Mouse (Mus musculus) adrenal gland, adult 2 months (tissue): ENCODE data around the gene Myrfl. TPM values are rescaled to one million over a fixed set of nuclear protein-coding genes. Genes with fewer than 3 reads are reported as not detected.

Experiments
- DNase-seq: peaks from one replicate; pipeline ENCODE4 v3.0.0; 2021
- polyA plus RNA-seq: library from polyadenylated mRNA; depleted of rRNA; stranded (reverse); fragments of >200 nt; gene quantifications from 2 replicates; pipeline ENCODE4 v1.2.3, GENCODE M21; 2012; rRNA removed
- total RNA-seq, 2 experiments: library from RNA; stranded (reverse); gene quantifications; 2 replicates each; pipeline ENCODE4 v1.2.3; 2021

Gene Myrfl
- total and polyA plus RNA-seq, 3 experiments: 0.12 to 0.21 TPM; not detected in 1

DNA sequence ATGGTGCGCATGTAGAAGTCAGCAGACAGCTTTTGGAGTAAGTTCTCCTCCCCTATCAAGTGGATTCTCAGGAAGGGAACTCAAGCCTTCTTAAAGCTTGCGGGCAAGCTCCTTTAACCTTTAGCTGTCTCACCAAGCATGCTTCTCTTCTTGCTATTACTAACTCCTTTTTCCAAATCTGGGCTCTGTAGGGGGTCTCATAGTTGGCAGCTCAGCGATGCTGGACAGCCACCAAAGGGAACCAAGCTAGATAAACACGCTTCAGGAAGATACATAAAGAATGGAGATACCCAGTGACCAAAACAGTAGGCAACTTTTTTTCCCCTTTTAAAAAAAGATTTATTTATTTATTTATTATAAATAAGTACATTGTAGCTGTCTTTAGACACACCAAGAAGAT lies 136.9 kb downstream of the Myrfl start:
- no peak for DNase-seq

- DNase-seq: no peak
Measured at GRCm38 (mm10) chr10:116755881-116756581, 140.7 kb downstream of the Myrfl start.

- no peak for DNase-seq
Measured at GRCm38 (mm10) chr10:116754940-116755339, 141.8 kb downstream of the Myrfl start.

DNA sequence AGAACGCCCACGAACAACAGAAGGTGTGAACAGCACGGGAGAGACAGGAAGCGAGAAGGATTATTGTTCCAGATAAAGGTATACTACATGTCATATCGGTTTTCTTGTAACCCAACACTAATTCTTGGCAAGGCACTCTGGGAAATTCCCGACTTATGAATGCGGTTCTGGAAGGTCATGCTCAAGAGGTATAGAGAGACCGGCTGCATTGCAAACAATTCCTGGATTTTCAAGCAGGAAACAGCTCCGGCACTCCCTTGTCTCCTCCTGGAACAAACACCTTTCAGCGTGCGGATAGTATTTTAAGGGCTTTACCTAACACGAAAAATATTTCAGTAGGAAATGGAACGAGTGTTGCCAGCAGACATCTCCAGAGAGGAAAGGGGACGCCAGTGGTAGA lies 145.8 kb downstream of the Myrfl start:
- DNase-seq: no peak

- no peak for DNase-seq
Measured at GRCm38 (mm10) chr10:116750062-116750461, 146.7 kb downstream of the Myrfl start.

GRCm38 (mm10) chr10:116748681-116749080 lies 148.0 kb downstream of the Myrfl start:
- DNase-seq: no peak

DNA sequence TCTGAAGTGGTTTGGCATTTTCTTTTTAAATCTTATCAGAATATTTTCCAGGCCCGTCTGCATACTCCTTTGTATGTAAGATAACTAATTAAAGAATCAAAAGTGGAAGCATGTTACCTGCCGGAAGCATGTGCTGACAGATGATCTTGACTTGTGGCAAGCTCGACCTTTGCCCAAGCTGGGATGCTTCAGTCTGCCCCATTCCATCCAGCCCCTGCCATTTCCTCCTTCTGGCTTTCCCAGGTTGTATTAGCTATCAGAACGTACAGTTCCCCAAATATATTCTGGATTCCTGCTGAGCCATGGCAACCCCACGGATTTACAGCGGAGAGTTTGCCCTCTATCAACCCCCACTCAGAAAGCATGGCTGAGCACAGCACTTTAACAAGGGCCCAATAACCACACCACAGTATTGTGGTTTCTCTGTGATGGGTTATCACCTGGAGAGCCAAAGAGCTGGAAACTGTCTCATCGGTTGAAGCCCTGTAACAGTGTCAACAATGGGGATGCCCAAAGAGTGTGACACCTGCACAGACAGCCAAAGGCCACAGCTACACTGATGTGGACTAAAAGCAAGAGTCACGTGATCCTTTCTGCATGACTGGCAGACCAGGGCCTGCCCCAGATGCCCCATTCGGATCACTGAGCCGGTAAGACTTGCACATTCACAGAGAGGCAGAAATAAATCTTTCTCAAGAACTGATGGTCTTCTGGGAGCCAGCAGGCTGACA lies 150.3 kb downstream of the Myrfl start:
- no peak for DNase-seq

GRCm38 (mm10) chr10:116742696-116743095 lies 154.0 kb downstream of the Myrfl start:
- no peak for DNase-seq

DNA sequence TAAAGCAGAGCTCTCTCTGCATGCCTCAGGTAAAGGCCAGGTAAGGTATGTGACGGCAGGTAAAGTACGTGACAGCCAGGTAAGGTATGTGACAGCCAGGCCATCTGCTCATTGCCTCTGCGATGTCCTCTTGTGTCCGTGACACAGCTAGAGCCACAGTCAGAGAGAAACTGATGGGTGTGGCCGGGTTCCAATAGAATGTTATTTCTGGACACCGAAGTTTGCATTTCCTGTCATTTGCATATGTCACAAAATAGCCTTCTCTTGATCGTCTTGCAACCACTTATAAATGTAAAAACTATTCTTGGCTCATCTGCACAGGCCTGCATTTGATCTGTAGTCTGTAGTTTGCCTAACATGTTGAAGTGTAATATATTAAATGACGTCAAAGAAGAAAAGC lies 154.5 kb downstream of the Myrfl start:
- DNase-seq: no peak

DNA sequence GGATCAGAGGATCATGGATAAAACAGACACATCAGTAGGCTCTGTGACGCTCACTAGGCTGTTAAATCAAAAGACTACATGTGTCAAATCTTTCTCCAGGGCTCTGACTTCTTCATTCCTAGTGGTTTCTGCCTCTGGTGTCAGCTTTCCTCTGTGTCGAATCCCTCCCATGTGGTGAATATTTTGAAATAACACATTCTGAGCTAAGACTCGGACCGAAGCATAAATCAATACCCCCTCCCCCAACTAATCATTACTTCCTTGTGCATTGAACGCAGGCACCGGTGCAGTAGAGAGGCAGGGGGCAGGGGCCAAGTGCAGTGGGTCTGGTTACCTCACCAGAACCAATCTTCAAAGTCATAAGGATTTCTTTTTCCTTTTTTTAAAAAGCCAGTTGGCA lies 155.4 kb downstream of the Myrfl start:
- no peak for DNase-seq

- DNase-seq: no peak
Measured at GRCm38 (mm10) chr10:116740073-116740472, 156.6 kb downstream of the Myrfl start.

GRCm38 (mm10) chr10:116738533-116738932 lies 158.2 kb downstream of the Myrfl start:
- DNase-seq: no peak

DNA sequence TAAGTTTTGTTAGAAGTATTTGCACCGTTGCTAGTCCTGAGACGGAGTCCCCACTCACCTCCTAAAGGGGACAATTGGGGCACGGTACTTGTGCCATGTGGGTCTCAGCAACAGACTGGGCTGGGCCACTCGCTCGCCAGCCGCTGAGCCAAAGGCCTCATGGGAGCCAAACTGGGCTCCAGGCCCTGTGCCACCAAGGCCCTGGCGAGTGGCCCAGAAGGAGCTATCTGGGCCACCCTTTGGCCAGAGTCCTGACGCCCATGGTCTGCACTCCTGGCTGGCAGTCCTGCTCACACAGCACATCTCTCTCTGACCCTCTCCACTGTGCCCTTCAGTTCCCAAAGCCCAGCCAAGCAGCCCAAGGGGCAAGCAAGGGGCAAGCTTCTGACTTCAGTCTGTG lies 161.1 kb downstream of the Myrfl start:
- peak; percentile 71 for DNase-seq

GRCm38 (mm10) chr10:116733651-116734050 lies 163.1 kb downstream of the Myrfl start:
- no peak for DNase-seq

- no peak for DNase-seq
Measured at GRCm38 (mm10) chr10:116730033-116730652, 166.6 kb downstream of the Myrfl start.

DNA sequence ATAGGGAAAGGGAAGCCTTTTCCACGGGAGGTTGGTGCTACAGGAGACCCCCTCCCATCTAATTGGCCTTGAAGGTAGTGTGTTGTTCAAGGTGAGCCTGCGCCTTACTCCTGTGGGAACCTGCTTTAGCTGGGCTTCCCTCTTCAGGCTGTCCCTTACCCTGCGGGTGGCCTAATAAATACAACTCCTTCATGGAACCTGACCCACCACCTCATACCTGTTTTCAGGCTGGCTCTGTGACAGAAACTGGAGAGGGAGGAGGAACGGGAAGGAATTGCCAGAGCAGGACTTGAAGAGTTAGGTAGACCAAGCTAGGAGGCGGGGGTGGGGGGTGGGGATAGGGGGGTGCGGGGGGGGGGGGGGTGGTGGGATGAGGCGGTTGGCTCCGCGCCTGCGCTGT lies 167.9 kb downstream of the Myrfl start:
- DNase-seq: no peak

DNA sequence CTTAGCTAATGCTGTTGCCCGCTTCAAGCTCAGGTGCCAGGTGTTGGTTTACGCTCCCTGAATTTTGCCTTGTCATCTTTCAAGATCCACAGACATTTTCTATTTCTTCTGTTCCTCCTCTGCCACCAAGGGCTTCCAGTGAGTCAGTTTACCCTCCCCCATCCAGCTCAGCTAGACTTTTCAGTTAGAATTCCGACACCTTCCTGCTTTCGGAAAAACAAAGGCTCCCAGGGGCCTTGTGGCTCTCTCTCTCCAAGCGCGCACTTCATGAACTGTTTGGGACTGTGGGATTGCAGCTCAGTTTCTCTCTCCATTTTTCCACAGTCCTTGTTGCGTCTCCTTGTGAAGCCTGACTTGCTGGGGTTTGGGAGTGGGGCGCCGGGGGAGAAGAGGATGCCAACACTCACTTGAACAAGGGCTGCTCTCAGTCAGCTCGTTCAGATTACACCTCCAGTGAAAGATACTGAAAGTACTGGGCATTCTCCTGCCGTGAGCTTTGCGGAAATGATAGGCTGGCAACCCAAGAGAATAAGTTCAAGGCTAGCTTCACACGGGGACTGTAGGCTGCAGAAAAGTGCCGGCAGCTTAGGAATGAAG lies 168.9 kb downstream of the Myrfl start:
- DNase-seq: no peak

Other genes with a start within 250 kb of the Myrfl start
- gene Rab3ip, start 53.9 kb upstream of the Myrfl start, total RNA-seq: 10 to 100 TPM; 36.8 to 37.9 TPM
- gene Rab3ip, start 53.9 kb upstream of the Myrfl start, polyA plus RNA-seq: 45.4 and 52.2 TPM in 2 replicates
- not detected for gene Gm10271, start 75.7 kb upstream of the Myrfl start, total RNA-seq
- not detected in 2 replicates for gene Gm10271, start 75.7 kb upstream of the Myrfl start, polyA plus RNA-seq
- under 1 TPM; 0.29 to 0.31 TPM for gene Best3, start 89.4 kb upstream of the Myrfl start, total RNA-seq
- gene Best3, start 89.4 kb upstream of the Myrfl start, polyA plus RNA-seq: 0.37 and 0.42 TPM in 2 replicates
- not detected for gene Lrrc10, start 148.4 kb upstream of the Myrfl start, total RNA-seq
- not detected in 2 replicates for gene Lrrc10, start 148.4 kb upstream of the Myrfl start, polyA plus RNA-seq
- gene Cct2, start 166.9 kb upstream of the Myrfl start, total RNA-seq: 100 to 1,000 TPM; 217 to 230 TPM
- gene Cct2, start 166.9 kb upstream of the Myrfl start, polyA plus RNA-seq: 17.6 and 21.5 TPM in 2 replicates